Mouse (Mus musculus) activated CD4-positive, CD25-positive, alpha-beta regulatory T cell (primary cell): ENCODE results near the gene D830030K20Rik. TPM values are rescaled to one million over a fixed set of nuclear protein-coding genes. Genes with fewer than 3 reads are reported as not detected.

Experiments used
- polyA plus RNA-seq, 2 experiments: library from polyadenylated mRNA; unstranded; fragments of 100-300 nt; shearing (Covaris generic); gene quantifications; one replicate each; pipeline ENCODE4 v1.2.1; 2017

Gene D830030K20Rik
- polyA plus RNA-seq: 10 to 100 TPM in 1 of 2 experiments, 1 to 10 TPM in 1; 4.1 to 13.5 TPM

DNA sequence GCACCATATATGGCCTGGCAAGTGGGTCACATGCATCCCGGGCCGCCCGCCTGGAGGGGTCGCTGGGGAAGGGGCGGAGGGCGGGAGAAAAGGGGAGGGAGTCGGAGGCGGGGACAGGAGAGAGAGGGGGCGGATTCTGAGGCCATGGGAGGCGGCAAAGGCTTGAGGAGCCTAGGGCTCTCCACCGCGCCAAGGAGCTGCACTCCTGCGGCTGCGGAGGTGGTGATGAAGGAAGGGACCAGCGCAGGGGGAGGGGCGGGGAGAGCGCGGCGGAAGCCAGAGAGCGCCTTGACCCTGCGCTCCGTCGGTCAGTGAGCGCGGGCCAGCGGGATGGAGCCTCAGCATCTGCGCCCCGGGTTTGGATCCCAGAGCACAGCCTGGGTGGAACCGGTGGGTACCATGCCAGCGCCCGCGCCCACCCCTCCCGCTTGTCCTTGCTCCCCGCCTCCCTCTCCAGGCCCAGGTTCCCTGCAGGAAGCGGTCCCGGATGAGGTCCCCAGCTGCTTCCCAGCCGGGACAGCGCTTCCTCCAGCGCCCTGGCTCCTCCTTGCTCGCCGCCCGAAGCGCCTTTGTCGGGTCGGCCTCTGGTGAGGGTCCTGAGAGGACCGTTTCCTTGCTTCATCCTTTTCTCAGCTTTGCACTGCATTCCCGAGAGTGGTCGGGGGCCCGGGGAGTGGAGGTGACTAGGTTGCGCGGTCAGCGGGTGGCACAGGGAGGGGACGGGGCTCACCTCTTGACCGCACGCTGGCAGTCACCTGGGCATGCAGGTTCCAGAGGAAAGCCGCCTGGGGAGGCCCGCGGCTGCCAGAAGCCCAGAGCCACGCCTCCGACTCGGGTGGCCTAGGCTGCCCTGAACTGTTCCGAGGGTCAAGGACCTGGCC lies at the start of gene D830030K20Rik:
Gene D830030K20Rik, plus strand, starts transcription at position 217 of the 881 bp plus-strand sequence.

DNA sequence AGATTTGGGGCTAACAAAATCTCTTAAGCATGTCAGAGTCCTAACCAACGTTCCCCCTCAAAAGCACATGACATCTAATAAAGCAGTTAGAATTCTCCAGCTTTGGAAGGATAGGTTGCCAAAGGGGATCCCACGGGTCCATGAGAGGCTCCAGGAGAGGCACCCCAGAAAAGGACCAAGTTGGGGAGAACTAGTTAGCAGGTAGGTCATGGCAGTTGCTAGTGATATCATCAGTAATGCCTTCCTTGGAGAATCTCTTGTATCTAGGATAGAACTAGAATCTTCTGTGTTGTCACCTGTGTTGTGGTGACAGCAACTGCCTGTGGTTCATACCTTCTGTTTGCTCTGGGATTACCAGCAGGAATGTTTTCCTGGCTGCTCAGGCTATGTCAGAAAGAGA lies 20.3 kb upstream of the D830030K20Rik start, which contains the start of gene Gm5795:
Gene Gm5795, plus strand, starts transcription at position 301 of the 400 bp plus-strand sequence.

Other genes with a start within 250 kb of the D830030K20Rik start
- not detected for gene Gm2888, start 178.5 kb upstream of the D830030K20Rik start, polyA plus RNA-seq
- 1 to 10 TPM in 1 of 2 experiments, under 1 TPM in 1; 0.20 to 1.4 TPM for gene Gm2897, start 159.2 kb upstream of the D830030K20Rik start, polyA plus RNA-seq
- gene Gm10340, start 74.5 kb upstream of the D830030K20Rik start, polyA plus RNA-seq: not detected
- under 1 TPM in 1 of 2 experiments, not detected in 1; 0.23 TPM for gene Gm5795, start 20.2 kb upstream of the D830030K20Rik start, polyA plus RNA-seq
- gene Gm2956, start 124.1 kb downstream of the D830030K20Rik start, polyA plus RNA-seq: 1 to 10 TPM in 1 of 2 experiments, not detected in 1; 1.6 TPM
- not detected for gene Gm10413, start 186.6 kb downstream of the D830030K20Rik start, polyA plus RNA-seq
- 1 to 10 TPM; 1.5 to 3.4 TPM for gene Gm10409, start 204.1 kb downstream of the D830030K20Rik start, polyA plus RNA-seq
- 1 to 10 TPM; 1.9 to 2.1 TPM for gene Gm3005, start 219.6 kb downstream of the D830030K20Rik start, polyA plus RNA-seq
- gene Gm10408, start 240.9 kb downstream of the D830030K20Rik start, polyA plus RNA-seq: under 1 TPM; 0.14 to 0.16 TPM